7 mouse cellular contexts compared by ENCODE assay signal in the genomic region with DNA sequence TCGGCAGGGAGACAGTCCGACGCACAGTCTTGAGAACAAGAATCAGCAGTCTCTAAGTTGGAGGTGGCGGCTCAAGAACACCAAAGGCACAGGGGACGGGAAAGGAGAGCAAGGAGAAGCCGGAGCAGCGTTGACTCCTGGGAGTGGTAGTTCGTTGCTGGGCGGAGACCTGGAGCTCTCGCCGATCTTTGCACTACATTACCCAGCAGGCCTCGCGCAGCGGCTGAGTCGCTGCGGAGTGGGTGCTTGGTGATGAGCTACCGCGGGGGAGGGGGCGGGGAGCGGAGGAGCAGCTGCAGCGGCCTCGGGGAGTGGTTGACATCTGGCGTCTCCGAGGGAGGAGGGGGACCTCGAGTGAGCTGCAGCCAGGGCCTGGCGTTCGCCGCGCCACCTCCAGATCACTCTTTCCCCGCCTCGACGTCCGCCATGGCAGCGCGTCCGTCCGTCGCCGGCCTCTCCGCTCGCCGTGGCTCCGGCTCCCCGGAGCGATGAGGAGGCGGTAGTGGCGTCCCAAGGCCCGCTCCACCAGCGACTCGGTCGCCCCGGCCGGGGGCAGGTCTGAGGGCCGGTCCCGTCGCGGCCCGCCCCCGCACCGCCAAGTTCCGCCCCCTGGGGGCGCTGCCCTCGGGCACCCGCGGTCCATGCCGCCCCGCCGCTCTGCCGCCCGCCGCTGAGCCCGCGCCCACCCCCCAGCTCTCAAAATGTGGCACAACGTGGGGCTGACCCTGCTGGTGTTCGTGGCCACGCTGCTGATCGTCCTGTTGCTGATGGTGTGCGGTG. TPM values are rescaled to one million over a fixed set of nuclear protein-coding genes. Genes with fewer than 3 reads are reported as not detected.
A peak's percentile ranks its signal among the peaks of the same experiment; 100 is the strongest.
DNase-seq lines count a peak whose midpoint lies in the region; ATAC-seq and TF ChIP-seq lines count a peak whose summit lies in the region.

A gene (plus strand): TSS at position 307 of the 780 bp plus-strand sequence.

- ATAC-seq in intestine, postnatal 0 days: peak; percentile 95
- ATAC-seq in midbrain, embryonic 12.5 days (ENCODE audit: low FRiP score, low read depth): peak; percentile 98

- DNase-seq in adrenal gland, postnatal 10 days: peak; percentile 95
- peak; percentile 97 for DNase-seq in embryonic facial prominence, embryonic 10.5 days (ENCODE audit: low spot score)
- DNase-seq in gonadal fat pad, adult 2 months (ENCODE audit: low read depth): peak; percentile 84
- DNase-seq in left cerebral cortex, postnatal 4 days: peak; percentile 96

- no peaks in the 10 kb centered on the region for H3K27me3 ChIP-seq in embryonic facial prominence, embryonic 10.5 days (replicated peaks; ENCODE audit: low read depth, poor library complexity, severe bottlenecking)
- no peaks in the 10 kb centered on the region for H3K27me3 ChIP-seq in intestine, postnatal 0 days (replicated peaks; ENCODE audit: control insufficient read depth, insufficient read depth, low read length)
- H3K27me3 ChIP-seq in midbrain, embryonic 12.5 days: no peaks in the 10 kb centered on the region
- no peaks in the 10 kb centered on the region for H3K27me3 ChIP-seq in small intestine, adult 2 months (ENCODE audit: control insufficient read depth, insufficient read depth, low read length)

- TF ChIP-seq CTCF in intestine, postnatal 0 days (IDR thresholded peaks at IDR 0.05; ENCODE audit: low read depth): peak; percentile 66
- TF ChIP-seq CTCF in small intestine, adult 2 months (IDR thresholded peaks at IDR 0.05; ENCODE audit: extremely low read depth, insufficient read length, insufficient replicate concordance, low read depth, low read length): peak; percentile 51

- under 1% methylated on average over 78 of the region's 78 CpGs for WGBS in embryonic facial prominence, embryonic 10.5 days
- under 1% methylated on average over 67 of the region's 78 CpGs for WGBS in intestine, postnatal 0 days
- under 1% methylated on average over 68 of the region's 78 CpGs for WGBS in midbrain, embryonic 12.5 days
- under 1% methylated on average over 78 of the region's 78 CpGs for WGBS in small intestine, adult 2 months

- peak within 1 kb of the TSS; percentile 93 for H3K27ac ChIP-seq in embryonic facial prominence, embryonic 10.5 days (replicated peaks)
- peak within 1 kb of the TSS; percentile 91 for H3K27ac ChIP-seq in intestine, postnatal 0 days (ENCODE audit: low read depth, low read length)
- H3K27ac ChIP-seq in midbrain, embryonic 12.5 days (replicated peaks): peak within 1 kb of the TSS; percentile 87
- peak within 1 kb of the TSS; percentile 86 for H3K27ac ChIP-seq in small intestine, adult 2 months (ENCODE audit: insufficient read depth, low read depth, low read length)

- H3K4me2 ChIP-seq in intestine, postnatal 0 days (replicated peaks; ENCODE audit: low read depth): peak within 1 kb of the TSS; percentile 86
- H3K4me2 ChIP-seq in midbrain, embryonic 12.5 days (replicated peaks): peak within 1 kb of the TSS; percentile 78

- peak within 1 kb of the TSS; percentile 81 for H3K9ac ChIP-seq in intestine, postnatal 0 days (ENCODE audit: low read depth, low read length)
- H3K9ac ChIP-seq in midbrain, embryonic 12.5 days (replicated peaks): peak within 1 kb of the TSS; percentile 75

- peak within 1 kb of the TSS; percentile 72 for H3K4me3 ChIP-seq in embryonic facial prominence, embryonic 10.5 days
- H3K4me3 ChIP-seq in intestine, postnatal 0 days (ENCODE audit: low read depth, low read length): peak within 1 kb of the TSS; percentile 91
- peak within 1 kb of the TSS; percentile 77 for H3K4me3 ChIP-seq in midbrain, embryonic 12.5 days
- H3K4me3 ChIP-seq in small intestine, adult 2 months (ENCODE audit: low read depth, low read length): peak within 1 kb of the TSS; percentile 92

- H3K4me1 ChIP-seq in embryonic facial prominence, embryonic 10.5 days: peaks cover 21% of the 10 kb centered on the region
- no peaks in the 10 kb centered on the region; the same call in 1 of the 2 replicates for H3K4me1 ChIP-seq in intestine, postnatal 0 days (replicated peaks; ENCODE audit: control insufficient read depth, insufficient read depth, low read length)
- H3K4me1 ChIP-seq in midbrain, embryonic 12.5 days: peaks cover 4% of the 10 kb centered on the region; the same call in 1 of the 2 replicates
- H3K4me1 ChIP-seq in small intestine, adult 2 months (ENCODE audit: control insufficient read depth, insufficient read depth, insufficient read length, low read length): peaks cover 6% of the 10 kb centered on the region; the same call in 1 of the 2 replicates

- intact Hi-C loops in left cerebral cortex, postnatal 4 days (cut with DNase I): no loop called here

- TF ChIP-seq POLR2A in small intestine, adult 2 months (IDR thresholded peaks at IDR 0.05; ENCODE audit: low read depth, low read length): peak; percentile 28

- H3K9me3 ChIP-seq in embryonic facial prominence, embryonic 10.5 days: no peaks in the 10 kb centered on the region
- H3K9me3 ChIP-seq in intestine, postnatal 0 days (ENCODE audit: control insufficient read depth): no peaks in the 10 kb centered on the region
- H3K9me3 ChIP-seq in midbrain, embryonic 12.5 days: no peaks in the 10 kb centered on the region

- no peaks in the 10 kb centered on the region for H3K36me3 ChIP-seq in embryonic facial prominence, embryonic 10.5 days (replicated peaks)
- no peaks in the 10 kb centered on the region for H3K36me3 ChIP-seq in intestine, postnatal 0 days (ENCODE audit: control insufficient read depth, insufficient read depth)
- no peaks in the 10 kb centered on the region for H3K36me3 ChIP-seq in midbrain, embryonic 12.5 days
- no peaks in the 10 kb centered on the region for H3K36me3 ChIP-seq in small intestine, adult 2 months (ENCODE audit: control insufficient read depth, insufficient read depth, low read length)

RNA-seq across cellular contexts. Expression of the gene that starts here (rescaled TPM):
- total RNA-seq in adrenal gland, postnatal 10 days (2021): 10 to 100 TPM; 14.7 to 16.4 TPM
- polyA plus RNA-seq in embryonic facial prominence, embryonic 10.5 days (2016; fragmentation: Nextera tagmentation; extraction: Ambion mirVana): 11.3 and 12.1 TPM in 2 replicates
- 4.1 and 4.9 TPM in 2 replicates for polyA plus RNA-seq in gonadal fat pad, adult 2 months (2012; rRNA removed)
- 4.8 and 5.3 TPM in 2 replicates for polyA plus RNA-seq in intestine, postnatal 0 days (2015; fragmentation: Nextera tagmentation; extraction: Ambion mirVana)
- 10 to 100 TPM; 84.0 to 84.6 TPM for total RNA-seq in left cerebral cortex, postnatal 4 days (2021)
- 16.5 and 17.5 TPM in 2 replicates for polyA plus RNA-seq in midbrain, embryonic 12.5 days (2016; fragmentation: Nextera tagmentation; extraction: Ambion mirVana)
- 1.8 and 1.9 TPM in 2 replicates for polyA plus RNA-seq in small intestine, adult 2 months (2012; rRNA removed)

Comparison
In these comparisons a context has a peak if more than half of its experiments do, and no peak if none do; other contexts are left out.
1. Peak in every context shown above with its lines: DNase-seq, ATAC-seq, H3K4me3 ChIP-seq and H3K27ac ChIP-seq.
2. RNA of the gene that starts here (total RNA-seq): 84.0 to 84.6 TPM in left cerebral cortex, postnatal 4 days; 14.7 to 16.4 TPM in adrenal gland, postnatal 10 days; every median in the first group is over 4 times any median in the second.